Mouse (Mus musculus): ENCODE data around the gene Rnf6. TPM values are rescaled to one million over a fixed set of nuclear protein-coding genes. Genes with fewer than 3 reads are reported as not detected.

The Rnf6 gene
- polyA plus RNA-seq (2014; fragmentation: Nextera tagmentation; extraction: Ambion mirVana): 39.0 and 39.4 TPM in 2 replicates

DNA sequence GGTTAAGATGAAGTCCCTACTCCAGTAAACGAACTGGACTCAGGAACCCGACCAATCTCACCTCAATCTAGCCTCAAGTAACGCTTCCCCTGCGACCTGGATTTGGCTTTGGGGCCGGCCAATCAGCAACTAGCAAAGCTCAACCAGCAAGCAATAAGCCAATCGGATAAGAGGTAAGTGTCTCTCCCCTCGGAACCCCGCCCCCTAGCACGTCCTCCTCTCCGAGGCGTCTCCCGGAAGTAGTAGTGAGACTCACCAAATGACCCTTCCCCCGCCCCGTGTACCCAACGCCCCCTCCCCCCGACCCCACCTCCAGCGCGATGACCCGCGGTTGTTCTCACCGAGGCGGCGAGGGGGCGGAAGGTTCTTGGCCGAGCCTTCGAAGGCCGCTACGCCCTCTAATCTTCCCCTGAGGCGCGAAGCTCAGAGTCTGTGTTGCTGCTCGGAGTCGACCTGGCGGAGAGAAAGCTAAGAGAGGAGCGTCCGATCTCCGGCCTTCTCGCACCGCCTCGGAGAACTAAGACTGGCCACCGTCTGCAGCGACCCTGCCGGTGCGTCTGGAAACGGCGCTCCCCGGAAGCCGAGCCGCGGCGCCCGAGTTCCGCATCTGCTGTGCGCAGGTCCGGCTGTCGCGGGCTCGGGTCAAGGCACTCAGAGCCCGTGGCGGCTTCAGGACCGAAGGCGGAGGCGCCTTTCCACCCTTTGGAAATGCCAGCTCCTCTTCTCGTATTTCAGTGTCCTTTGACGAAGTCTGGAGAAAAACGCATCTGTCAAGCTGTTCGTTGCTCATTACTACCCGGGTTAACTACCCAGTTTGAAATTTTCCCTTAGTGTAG is at the start of gene Rnf6:
Rnf6 (minus strand) TSS at position 677 of the 836 bp plus-strand sequence.
- no peaks in the 10 kb centered on the region for H3K9me3 ChIP-seq (ENCODE audit: control insufficient read depth, low read length)
- H3K4me2 ChIP-seq (ENCODE audit: low read length): peak within 1 kb of the TSS; percentile 76
- under 1% methylated on average over 67 of the region's 67 CpGs for WGBS
- ATAC-seq (ENCODE audit: insufficient number of reproducible peaks, insufficient read depth, low FRiP score, low read depth): peak; percentile 99
- H3K9ac ChIP-seq (ENCODE audit: low read length): peak within 1 kb of the TSS; percentile 83
- no peaks in the 10 kb centered on the region for H3K27me3 ChIP-seq (ENCODE audit: control insufficient read depth, insufficient read depth, low read length)
- H3K36me3 ChIP-seq (ENCODE audit: control insufficient read depth, insufficient read depth, low read length): peaks cover 38% of the 10 kb centered on the region
- peaks cover 2 to 4% of the 10 kb centered on the region in 2 experiments; a peak in 3 of 4 replicates for H3K4me1 ChIP-seq (ENCODE audit: control insufficient read depth in 2 of 2, insufficient read depth in 2 of 2, low read length in 2 of 2)
- H3K4me3 ChIP-seq (ENCODE audit: control insufficient read depth in 1 of 2, insufficient read depth in 1 of 2, low read depth in 1 of 2, low read length in 2 of 2): peak within 1 kb of the TSS; percentile 63 to 91
- peak within 1 kb of the TSS; percentile 97 to 99 for H3K27ac ChIP-seq (replicated peaks in 1 of 2; ENCODE audit: control insufficient read depth in 1 of 2, insufficient read depth in 1 of 2, low read depth in 2 of 2, low read length in 2 of 2)

DNA sequence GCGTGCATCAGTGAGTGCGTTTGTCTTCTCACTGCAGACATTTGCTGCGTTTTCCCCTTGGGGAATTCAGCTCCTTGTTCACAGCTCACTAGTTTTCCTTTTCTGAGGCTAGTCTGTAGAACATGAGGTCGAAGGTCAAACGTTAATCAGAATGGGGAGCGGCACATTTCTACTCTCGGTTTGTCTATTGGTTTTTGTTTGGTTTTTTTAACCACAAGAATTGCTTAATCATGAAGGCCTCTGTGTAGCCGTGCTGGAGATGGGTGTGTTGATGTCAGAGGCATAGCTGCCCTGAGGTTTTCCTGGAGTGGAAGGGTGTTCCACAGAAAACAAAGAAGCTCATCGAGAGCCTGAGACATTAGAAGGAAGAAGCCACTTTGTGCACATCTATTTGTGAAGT is 49.2 kb upstream of the Rnf6 start:
- Histone ChIP-seq H3K27ac (replicated peaks in 1 of 2; ENCODE audit: control insufficient read depth in 1 of 2, insufficient read depth in 1 of 2, low read depth in 2 of 2, low read length in 2 of 2) (no peak overlapping the region), H3K27me3 (ENCODE audit: control insufficient read depth, insufficient read depth, low read length) (no peaks in the 10 kb centered on the region), H3K36me3 (ENCODE audit: control insufficient read depth, insufficient read depth, low read length) (peaks cover 46% of the 10 kb centered on the region), H3K4me2 (ENCODE audit: low read length) (no peak overlapping the region), H3K4me1 (ENCODE audit: control insufficient read depth in 2 of 2, insufficient read depth in 2 of 2, low read length in 2 of 2) (no peaks in the 10 kb centered on the region), H3K9me3 (ENCODE audit: control insufficient read depth, low read length) (no peaks in the 10 kb centered on the region), H3K9ac (ENCODE audit: low read length) (no peak overlapping the region), H3K4me3 (ENCODE audit: control insufficient read depth in 1 of 2, insufficient read depth in 1 of 2, low read depth in 1 of 2, low read length in 2 of 2) (no peak overlapping the region)
- 88% methylated on average over 9 of the region's 9 CpGs for WGBS
- no peak for ATAC-seq (ENCODE audit: insufficient number of reproducible peaks, insufficient read depth, low FRiP score, low read depth)

- no peak for ATAC-seq (ENCODE audit: insufficient number of reproducible peaks, insufficient read depth, low FRiP score, low read depth)
- WGBS: 83% methylated on average over 7 of the region's 7 CpGs
- Histone ChIP-seq H3K4me3 (ENCODE audit: control insufficient read depth in 1 of 2, insufficient read depth in 1 of 2, low read depth in 1 of 2, low read length in 2 of 2) (no peak overlapping the region), H3K27ac (replicated peaks in 1 of 2; ENCODE audit: control insufficient read depth in 1 of 2, insufficient read depth in 1 of 2, low read depth in 2 of 2, low read length in 2 of 2) (no peak overlapping the region), H3K9ac (ENCODE audit: low read length) (no peak overlapping the region), H3K36me3 (ENCODE audit: control insufficient read depth, insufficient read depth, low read length) (peaks cover 29% of the 10 kb centered on the region), H3K9me3 (ENCODE audit: control insufficient read depth, low read length) (no peaks in the 10 kb centered on the region), H3K4me1 (ENCODE audit: control insufficient read depth in 2 of 2, insufficient read depth in 2 of 2, low read length in 2 of 2) (peaks cover 0 to 4% of the 10 kb centered on the region in 2 experiments; a peak in 1 of 4 replicates), H3K4me2 (ENCODE audit: low read length) (no peak overlapping the region), H3K27me3 (ENCODE audit: control insufficient read depth, insufficient read depth, low read length) (no peaks in the 10 kb centered on the region)
Observed at GRCm38 (mm10) chr5:146267776-146268175, 46.4 kb upstream of the Rnf6 start.

GRCm38 (mm10) chr5:146265934-146266591 is 44.7 kb upstream of the Rnf6 start:
- H3K4me2 ChIP-seq (ENCODE audit: low read length): no peak overlapping the region
- no peaks in the 10 kb centered on the region for H3K9me3 ChIP-seq (ENCODE audit: control insufficient read depth, low read length)
- peaks cover 0 to 4% of the 10 kb centered on the region in 2 experiments; a peak in 1 of 4 replicates for H3K4me1 ChIP-seq (ENCODE audit: control insufficient read depth in 2 of 2, insufficient read depth in 2 of 2, low read length in 2 of 2)
- no peaks in the 10 kb centered on the region for H3K27me3 ChIP-seq (ENCODE audit: control insufficient read depth, insufficient read depth, low read length)
- ATAC-seq (ENCODE audit: insufficient number of reproducible peaks, insufficient read depth, low FRiP score, low read depth): no peak
- H3K4me3 ChIP-seq (ENCODE audit: control insufficient read depth in 1 of 2, insufficient read depth in 1 of 2, low read depth in 1 of 2, low read length in 2 of 2): no peak overlapping the region
- H3K27ac ChIP-seq (replicated peaks in 1 of 2; ENCODE audit: control insufficient read depth in 1 of 2, insufficient read depth in 1 of 2, low read depth in 2 of 2, low read length in 2 of 2): no peak overlapping the region
- no peak overlapping the region for H3K9ac ChIP-seq (ENCODE audit: low read length)
- 76% methylated on average over 5 of the region's 6 CpGs for whole genome bisulfite sequencing
- H3K36me3 ChIP-seq (ENCODE audit: control insufficient read depth, insufficient read depth, low read length): peaks cover 17% of the 10 kb centered on the region

DNA sequence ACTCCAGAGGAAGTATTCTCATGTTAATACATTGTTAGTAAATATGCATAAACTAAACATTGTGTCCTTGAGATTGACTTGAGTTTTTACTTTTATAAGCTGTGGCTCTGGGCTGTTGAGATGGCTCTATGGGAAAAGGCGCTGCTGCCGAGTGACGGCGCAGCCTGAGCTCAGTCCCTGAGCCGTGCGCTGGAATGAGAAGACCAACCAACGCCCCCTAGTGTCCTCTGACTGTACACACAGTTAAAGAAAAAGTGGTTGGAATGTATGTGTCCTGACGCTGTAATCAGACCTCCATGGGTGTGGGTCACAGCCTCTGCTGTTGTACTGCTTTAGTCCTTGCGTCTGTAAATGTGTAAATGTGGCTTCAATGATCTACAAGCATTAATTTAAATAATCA is 38.6 kb upstream of the Rnf6 start:
- no peak overlapping the region for H3K9ac ChIP-seq (ENCODE audit: low read length)
- H3K4me2 ChIP-seq (ENCODE audit: low read length): no peak overlapping the region
- no peak overlapping the region for H3K27ac ChIP-seq (replicated peaks in 1 of 2; ENCODE audit: control insufficient read depth in 1 of 2, insufficient read depth in 1 of 2, low read depth in 2 of 2, low read length in 2 of 2)
- H3K27me3 ChIP-seq (ENCODE audit: control insufficient read depth, insufficient read depth, low read length): no peaks in the 10 kb centered on the region
- H3K36me3 ChIP-seq (ENCODE audit: control insufficient read depth, insufficient read depth, low read length): no peaks in the 10 kb centered on the region
- WGBS: 46% methylated on average over 9 of the region's 9 CpGs
- H3K9me3 ChIP-seq (ENCODE audit: control insufficient read depth, low read length): no peaks in the 10 kb centered on the region
- peaks cover 0 to under 1% of the 10 kb centered on the region in 2 experiments; a peak in 1 of 4 replicates for H3K4me1 ChIP-seq (ENCODE audit: control insufficient read depth in 2 of 2, insufficient read depth in 2 of 2, low read length in 2 of 2)
- no peak overlapping the region for H3K4me3 ChIP-seq (ENCODE audit: control insufficient read depth in 1 of 2, insufficient read depth in 1 of 2, low read depth in 1 of 2, low read length in 2 of 2)
- ATAC-seq (ENCODE audit: insufficient number of reproducible peaks, insufficient read depth, low FRiP score, low read depth): no peak

- Histone ChIP-seq H3K4me1 (ENCODE audit: control insufficient read depth in 2 of 2, insufficient read depth in 2 of 2, low read length in 2 of 2) (peaks cover 6 to 14% of the 10 kb centered on the region in 2 experiments), H3K4me3 (ENCODE audit: control insufficient read depth in 1 of 2, insufficient read depth in 1 of 2, low read depth in 1 of 2, low read length in 2 of 2) (no peak overlapping the region), H3K36me3 (ENCODE audit: control insufficient read depth, insufficient read depth, low read length) (no peaks in the 10 kb centered on the region), H3K9ac (ENCODE audit: low read length) (no peak overlapping the region), H3K27ac (replicated peaks in 1 of 2; ENCODE audit: control insufficient read depth in 1 of 2, insufficient read depth in 1 of 2, low read depth in 2 of 2, low read length in 2 of 2) (no peak overlapping the region), H3K9me3 (ENCODE audit: control insufficient read depth, low read length) (no peaks in the 10 kb centered on the region), H3K27me3 (ENCODE audit: control insufficient read depth, insufficient read depth, low read length) (no peaks in the 10 kb centered on the region), H3K4me2 (ENCODE audit: low read length) (no peak overlapping the region)
- 65% methylated on average over 5 of the region's 5 CpGs for WGBS
- no peak for ATAC-seq (ENCODE audit: insufficient number of reproducible peaks, insufficient read depth, low FRiP score, low read depth)
Observed at GRCm38 (mm10) chr5:146253644-146254043, 32.3 kb upstream of the Rnf6 start.

GRCm38 (mm10) chr5:146251663-146252429 is 30.5 kb upstream of the Rnf6 start:
- H3K9me3 ChIP-seq (ENCODE audit: control insufficient read depth, low read length): no peaks in the 10 kb centered on the region
- H3K4me3 ChIP-seq (ENCODE audit: control insufficient read depth in 1 of 2, insufficient read depth in 1 of 2, low read depth in 1 of 2, low read length in 2 of 2): no peak overlapping the region
- no peak overlapping the region for H3K27ac ChIP-seq (replicated peaks in 1 of 2; ENCODE audit: control insufficient read depth in 1 of 2, insufficient read depth in 1 of 2, low read depth in 2 of 2, low read length in 2 of 2)
- no peak overlapping the region for H3K9ac ChIP-seq (ENCODE audit: low read length)
- no peaks in the 10 kb centered on the region for H3K36me3 ChIP-seq (ENCODE audit: control insufficient read depth, insufficient read depth, low read length)
- peaks cover 6 to 14% of the 10 kb centered on the region in 2 experiments for H3K4me1 ChIP-seq (ENCODE audit: control insufficient read depth in 2 of 2, insufficient read depth in 2 of 2, low read length in 2 of 2)
- no peak overlapping the region for H3K4me2 ChIP-seq (ENCODE audit: low read length)
- no peak for ATAC-seq (ENCODE audit: insufficient number of reproducible peaks, insufficient read depth, low FRiP score, low read depth)
- WGBS: 74% methylated on average over 5 of the region's 5 CpGs
- no peaks in the 10 kb centered on the region for H3K27me3 ChIP-seq (ENCODE audit: control insufficient read depth, insufficient read depth, low read length)

Measured in heart, embryonic 14.5 days (tissue).